Mouse (Mus musculus): ENCODE data around the gene Asb15.

Asb15 gene

GRCm38 (mm10) chr6:24568963-24569362 is 41.0 kb downstream of the Asb15 start:
- no peak for DNase-seq (ENCODE audit: low spot score)

- no peak for DNase-seq (ENCODE audit: low spot score)
Measured at GRCm38 (mm10) chr6:24569711-24570110, 41.8 kb downstream of the Asb15 start.

GRCm38 (mm10) chr6:24570278-24570677 is 42.3 kb downstream of the Asb15 start:
- DNase-seq (ENCODE audit: low spot score), result no peak

GRCm38 (mm10) chr6:24571126-24571525 is 43.2 kb downstream of the Asb15 start:
- no peak for DNase-seq (ENCODE audit: low spot score)

GRCm38 (mm10) chr6:24572431-24572830 is 44.5 kb downstream of the Asb15 start:
- DNase-seq (ENCODE audit: low spot score), result no peak

GRCm38 (mm10) chr6:24573319-24573718 is 45.4 kb downstream of the Asb15 start:
- no peak for DNase-seq (ENCODE audit: low spot score)

GRCm38 (mm10) chr6:24583456-24583855 is 55.5 kb downstream of the Asb15 start:
- no peak for DNase-seq (ENCODE audit: low spot score)

GRCm38 (mm10) chr6:24585431-24586310 is 57.7 kb downstream of the Asb15 start:
- DNase-seq (ENCODE audit: low spot score), result no peak

- DNase-seq (ENCODE audit: low spot score), result no peak
Measured at GRCm38 (mm10) chr6:24586885-24587284, 58.9 kb downstream of the Asb15 start.

GRCm38 (mm10) chr6:24590282-24590681 is 62.3 kb downstream of the Asb15 start:
- DNase-seq (ENCODE audit: low spot score), result no peak

- DNase-seq (ENCODE audit: low spot score), result no peak
Measured at GRCm38 (mm10) chr6:24591525-24592218, 63.7 kb downstream of the Asb15 start.

GRCm38 (mm10) chr6:24597500-24597899 is 69.6 kb downstream of the Asb15 start, which contains the start of gene Lmod2:
Gene Lmod2 (plus strand): TSS chr6:24597762.
- DNase-seq (ENCODE audit: low spot score), result no peak

GRCm38 (mm10) chr6:24599179-24599578 is 71.2 kb downstream of the Asb15 start:
- no peak for DNase-seq (ENCODE audit: low spot score)

GRCm38 (mm10) chr6:24599639-24600038 is 71.7 kb downstream of the Asb15 start:
- DNase-seq (ENCODE audit: low spot score), result no peak

- no peak for DNase-seq (ENCODE audit: low spot score)
Measured at GRCm38 (mm10) chr6:24600134-24600533, 72.2 kb downstream of the Asb15 start.

GRCm38 (mm10) chr6:24600726-24601125 is 72.8 kb downstream of the Asb15 start:
- DNase-seq (ENCODE audit: low spot score), result no peak

- no peak for DNase-seq (ENCODE audit: low spot score)
Measured at GRCm38 (mm10) chr6:24601668-24602067, 73.7 kb downstream of the Asb15 start.

- no peak for DNase-seq (ENCODE audit: low spot score)
Measured at GRCm38 (mm10) chr6:24602351-24602750, 74.4 kb downstream of the Asb15 start.

GRCm38 (mm10) chr6:24602993-24603392 is 75.0 kb downstream of the Asb15 start:
- DNase-seq (ENCODE audit: low spot score), result no peak

- DNase-seq (ENCODE audit: low spot score), result no peak
Measured at GRCm38 (mm10) chr6:24604289-24604688, 76.3 kb downstream of the Asb15 start.

- DNase-seq (ENCODE audit: low spot score), result no peak
Measured at GRCm38 (mm10) chr6:24605631-24606030, 77.7 kb downstream of the Asb15 start.

- no peak for DNase-seq (ENCODE audit: low spot score)
Measured at GRCm38 (mm10) chr6:24606512-24606911, 78.6 kb downstream of the Asb15 start.

- no peak for DNase-seq (ENCODE audit: low spot score)
Measured at GRCm38 (mm10) chr6:24607531-24607930, 79.6 kb downstream of the Asb15 start.

Data from urinary bladder, postnatal 10 days (tissue).